Mouse (Mus musculus) neural tube, embryonic 14.5 days (tissue): ENCODE data around the gene Atp2b2. TPM values are rescaled to one million over a fixed set of nuclear protein-coding genes. Genes with fewer than 3 reads are reported as not detected.

Experiments used
- ATAC-seq: fragments of 200-750 bp; cut with Nextera tagmentation; 2 replicates; pipeline ENCODE4 v1.8.0; 2017; ENCODE audit warnings: low read depth, mild to moderate bottlenecking, moderate TSS enrichment, moderate library complexity
- H3K27ac ChIP-seq: fragments of 300-500 bp; sonication (generic); 2 replicates; pipeline ENCODE4 v1.5.1; 2014; ENCODE audit warnings: low read depth, mild to moderate bottlenecking, control low read depth, low read length, moderate library complexity, mixed read lengths
- H3K27me3 ChIP-seq: fragments of 300-500 bp; sonication (generic); 2 replicates; pipeline ENCODE4 v1.6.1; 2014; ENCODE audit warnings: low read length; ENCODE audit not compliant: control insufficient read depth, insufficient read depth
- H3K36me3 ChIP-seq: fragments of 300-500 bp; sonication (generic); 2 replicates; pipeline ENCODE4 v1.6.1; 2014; ENCODE audit warnings: low read length, mixed read lengths; ENCODE audit not compliant: control insufficient read depth, insufficient read depth
- H3K4me1 ChIP-seq: fragments of 300-500 bp; sonication (generic); 2 replicates; pipeline ENCODE4 v1.6.1; 2014; ENCODE audit warnings: low read length; ENCODE audit not compliant: control insufficient read depth, insufficient read depth
- H3K4me2 ChIP-seq: fragments of 300-500 bp; sonication (generic); 2 replicates; pipeline ENCODE4 v1.6.1; 2014; ENCODE audit warnings: mild to moderate bottlenecking, low read depth, low read length, control low read depth
- H3K4me3 ChIP-seq: fragments of 300-500 bp; sonication (generic); 2 replicates; pipeline ENCODE4 v1.5.1; 2014; ENCODE audit warnings: low read depth, low read length, control low read depth, mixed read lengths
- H3K9ac ChIP-seq: fragments of 300-500 bp; sonication (generic); replicated peaks from 2 replicates; pipeline ENCODE4 v1.6.1; 2014; ENCODE audit warnings: low read depth, mild to moderate bottlenecking, control low read depth, low read length, mixed read lengths
- H3K9me3 ChIP-seq: fragments of 300-500 bp; sonication (generic); 2 replicates; pipeline ENCODE4 v1.6.1; 2016; ENCODE audit warnings: low read length; ENCODE audit not compliant: control insufficient read depth
- WGBS: fragments of 180-500 bp; shearing (Covaris S2); extraction: QIAGEN DNeasy Blood & Tissue Kit; methylation state at CpG from one replicate; pipeline ENCODE4 v1.1.7; 2014; 5-methylcytosine and 5-hydroxymethylcytosine counted together
- polyA plus RNA-seq: library from polyadenylated mRNA; unstranded; fragments of >200 nt; fragmentation: Nextera tagmentation; extraction: Ambion mirVana; gene quantifications from 2 replicates; pipeline ENCODE4 v1.2.1, GENCODE M21; 2014

Gene Atp2b2
- polyA plus RNA-seq, 1 experiment from 2014 or later: 38.6 TPM

- no peak overlapping the region for H3K9ac ChIP-seq
- WGBS: 52% methylated on average over 1 of the region's 1 CpGs
- H3K9me3 ChIP-seq: no peaks in the 10 kb centered on the region
- no peak for ATAC-seq
- no peaks in the 10 kb centered on the region for H3K27me3 ChIP-seq
- no peaks in the 10 kb centered on the region for H3K4me1 ChIP-seq
- H3K4me3 ChIP-seq: no peak overlapping the region
- no peak overlapping the region for H3K27ac ChIP-seq
- H3K36me3 ChIP-seq: peaks cover 7% of the 10 kb centered on the region; the same call in 1 of the 2 replicates
- H3K4me2 ChIP-seq: no peak overlapping the region
These were observed 203.9 kb downstream of the Atp2b2 start for GRCm38 (mm10) chr6:113838493-113838892.

GRCm38 (mm10) chr6:113837740-113838139 lies 204.7 kb downstream of the Atp2b2 start:
- no peaks in the 10 kb centered on the region for H3K4me1 ChIP-seq
- peaks cover 7% of the 10 kb centered on the region; the same call in 1 of the 2 replicates for H3K36me3 ChIP-seq
- H3K27me3 ChIP-seq: no peaks in the 10 kb centered on the region
- H3K27ac ChIP-seq: no peak overlapping the region
- H3K9me3 ChIP-seq: no peaks in the 10 kb centered on the region
- H3K9ac ChIP-seq: no peak overlapping the region
- no peak overlapping the region for H3K4me2 ChIP-seq
- no peak for ATAC-seq
- 61% methylated on average over 2 of the region's 2 CpGs for WGBS
- no peak overlapping the region for H3K4me3 ChIP-seq

GRCm38 (mm10) chr6:113836545-113836944 lies 205.9 kb downstream of the Atp2b2 start:
- H3K4me1 ChIP-seq: no peaks in the 10 kb centered on the region
- H3K27me3 ChIP-seq: no peaks in the 10 kb centered on the region
- H3K27ac ChIP-seq: no peak overlapping the region
- ATAC-seq: no peak
- H3K9me3 ChIP-seq: no peaks in the 10 kb centered on the region
- 70% methylated on average over 3 of the region's 3 CpGs for WGBS
- H3K36me3 ChIP-seq: 0 out of 2 replicates have a peak, but pooled peaks cover 3% of the 10 kb centered on the region
- H3K4me2 ChIP-seq: no peak overlapping the region
- no peak overlapping the region for H3K4me3 ChIP-seq
- no peak overlapping the region for H3K9ac ChIP-seq

GRCm38 (mm10) chr6:113830463-113830862 lies 211.9 kb downstream of the Atp2b2 start:
- Histone ChIP-seq H3K4me1 (no peaks in the 10 kb centered on the region), H3K27me3 (no peaks in the 10 kb centered on the region), H3K27ac (no peak overlapping the region), H3K4me3 (no peak overlapping the region), H3K9ac (no peak overlapping the region), H3K4me2 (no peak overlapping the region), H3K9me3 (no peaks in the 10 kb centered on the region), H3K36me3 (no peaks in the 10 kb centered on the region)
- WGBS: 98% methylated on average over 2 of the region's 2 CpGs
- no peak for ATAC-seq

- WGBS: 74% methylated on average over 4 of the region's 4 CpGs
- no peak overlapping the region for H3K4me3 ChIP-seq
- no peaks in the 10 kb centered on the region for H3K4me1 ChIP-seq
- ATAC-seq: no peak
- H3K9me3 ChIP-seq: no peaks in the 10 kb centered on the region
- H3K27ac ChIP-seq: no peak overlapping the region
- no peaks in the 10 kb centered on the region for H3K27me3 ChIP-seq
- H3K36me3 ChIP-seq: no peaks in the 10 kb centered on the region
- no peak overlapping the region for H3K9ac ChIP-seq
- no peak overlapping the region for H3K4me2 ChIP-seq
These were observed 215.1 kb downstream of the Atp2b2 start for GRCm38 (mm10) chr6:113827309-113827708.

- Histone ChIP-seq H3K4me2 (no peak overlapping the region), H3K4me3 (no peak overlapping the region), H3K9me3 (no peaks in the 10 kb centered on the region), H3K9ac (no peak overlapping the region), H3K36me3 (no peaks in the 10 kb centered on the region), H3K4me1 (no peaks in the 10 kb centered on the region), H3K27ac (no peak overlapping the region), H3K27me3 (no peaks in the 10 kb centered on the region)
- no peak for ATAC-seq
- 41% methylated on average over 7 of the region's 7 CpGs for WGBS
These were observed 220.0 kb downstream of the Atp2b2 start for GRCm38 (mm10) chr6:113822417-113822816.

- peaks cover 7% of the 10 kb centered on the region for H3K36me3 ChIP-seq
- H3K4me3 ChIP-seq: no peak overlapping the region
- H3K27ac ChIP-seq: no peak overlapping the region
- WGBS: 87% methylated on average over 3 of the region's 3 CpGs
- ATAC-seq: no peak
- H3K4me1 ChIP-seq: no peaks in the 10 kb centered on the region
- H3K4me2 ChIP-seq: no peak overlapping the region
- H3K27me3 ChIP-seq: no peaks in the 10 kb centered on the region
- no peaks in the 10 kb centered on the region for H3K9me3 ChIP-seq
- no peak overlapping the region for H3K9ac ChIP-seq
These were observed 225.7 kb downstream of the Atp2b2 start for GRCm38 (mm10) chr6:113816690-113817089.

GRCm38 (mm10) chr6:113811462-113811861 lies 231.0 kb downstream of the Atp2b2 start:
- no peak overlapping the region for H3K27ac ChIP-seq
- WGBS: 50% methylated on average over 1 of the region's 1 CpGs
- H3K9ac ChIP-seq: no peak overlapping the region
- H3K4me1 ChIP-seq: no peaks in the 10 kb centered on the region
- H3K9me3 ChIP-seq: no peaks in the 10 kb centered on the region
- H3K36me3 ChIP-seq: peaks cover 18% of the 10 kb centered on the region
- ATAC-seq: no peak
- no peak overlapping the region for H3K4me3 ChIP-seq
- H3K27me3 ChIP-seq: no peaks in the 10 kb centered on the region
- H3K4me2 ChIP-seq: no peak overlapping the region

GRCm38 (mm10) chr6:113810667-113811066 lies 231.7 kb downstream of the Atp2b2 start:
- Histone ChIP-seq H3K27ac (no peak overlapping the region), H3K4me3 (no peak overlapping the region), H3K27me3 (no peaks in the 10 kb centered on the region), H3K4me1 (no peaks in the 10 kb centered on the region), H3K4me2 (no peak overlapping the region), H3K9me3 (0 out of 2 replicates have a peak, but pooled peaks cover under 1% of the 10 kb centered on the region), H3K36me3 (peaks cover 18% of the 10 kb centered on the region), H3K9ac (no peak overlapping the region)
- no peak for ATAC-seq
- WGBS: 77% methylated on average over 4 of the region's 4 CpGs
